Mouse (Mus musculus): ENCODE measurements around the gene Tmsb15l. TPM values are rescaled to one million over a fixed set of nuclear protein-coding genes. Genes with fewer than 3 reads are reported as not detected.
A peak's percentile ranks its signal among the peaks of the same experiment; 100 is the strongest.

The Tmsb15l gene
- polyA plus RNA-seq (2014; fragmentation: Nextera tagmentation; extraction: Ambion mirVana), result 6.1 and 8.1 TPM in 2 replicates

- 0 out of 2 replicates have a peak within 1 kb of the TSS, but pooled peaks have one; percentile 30 for H3K9ac ChIP-seq (ENCODE audit: low read length)
- H3K9me3 ChIP-seq (ENCODE audit: control insufficient read depth, low read length), result no peaks in the 10 kb centered on the region
- peak; percentile 72 for DNase-seq (ENCODE audit: low spot score)
- H3K27me3 ChIP-seq (ENCODE audit: control insufficient read depth, insufficient read depth, low read length), result no peaks in the 10 kb centered on the region
- H3K36me3 ChIP-seq (ENCODE audit: control insufficient read depth, insufficient read depth, low read length), result no peaks in the 10 kb centered on the region
- peak; percentile 100 for ATAC-seq (ENCODE audit: insufficient number of reproducible peaks, low FRiP score, low TSS enrichment, low read depth)
- 28% methylated on average over 15 of the region's 15 CpGs for WGBS
- no peak within 1 kb of the TSS for H3K27ac ChIP-seq (replicated peaks; ENCODE audit: low read depth, low read length)
- no peaks in the 10 kb centered on the region for H3K4me1 ChIP-seq (ENCODE audit: control insufficient read depth, insufficient read depth, low read length)
- H3K4me3 ChIP-seq (ENCODE audit: low read depth, low read length), result peak within 1 kb of the TSS; percentile 29
- peak within 1 kb of the TSS; percentile 53 for H3K4me2 ChIP-seq (ENCODE audit: low read depth, severe bottlenecking)
Measured at GRCm38 (mm10) chrX:136976424-136977084, at the start of gene Tmsb15l, which contains the start of gene Tmsb15b1. Gene Tmsb15l (minus strand): TSS chrX:136976869. Gene Tmsb15b1 (minus strand): TSS chrX:136976874.

DNA sequence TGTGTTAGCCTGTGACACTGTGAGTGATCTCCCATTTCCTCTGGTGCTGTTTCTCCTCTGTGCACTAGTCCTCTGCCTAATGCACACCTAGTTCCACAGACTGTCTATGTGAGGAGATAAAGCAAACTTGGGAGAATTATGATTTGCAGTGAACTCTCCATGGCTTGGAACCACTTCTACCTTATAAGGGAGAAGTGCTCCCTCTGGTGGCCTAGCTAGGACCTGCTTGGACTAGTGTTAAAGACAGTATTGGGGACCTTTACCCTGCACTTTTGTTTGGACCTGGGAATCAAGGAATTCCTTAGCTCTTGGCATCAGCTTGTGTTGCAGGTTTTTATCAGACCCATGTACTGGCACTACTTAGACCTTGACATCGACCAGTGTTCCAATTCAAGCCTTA lies 42.6 kb upstream of the Tmsb15l start:
- peak; percentile 64 for DNase-seq (ENCODE audit: low spot score)
- 11% methylated on average over 1 of the region's 1 CpGs for WGBS
- no peaks in the 10 kb centered on the region for H3K27me3 ChIP-seq (ENCODE audit: control insufficient read depth, insufficient read depth, low read length)

DNA sequence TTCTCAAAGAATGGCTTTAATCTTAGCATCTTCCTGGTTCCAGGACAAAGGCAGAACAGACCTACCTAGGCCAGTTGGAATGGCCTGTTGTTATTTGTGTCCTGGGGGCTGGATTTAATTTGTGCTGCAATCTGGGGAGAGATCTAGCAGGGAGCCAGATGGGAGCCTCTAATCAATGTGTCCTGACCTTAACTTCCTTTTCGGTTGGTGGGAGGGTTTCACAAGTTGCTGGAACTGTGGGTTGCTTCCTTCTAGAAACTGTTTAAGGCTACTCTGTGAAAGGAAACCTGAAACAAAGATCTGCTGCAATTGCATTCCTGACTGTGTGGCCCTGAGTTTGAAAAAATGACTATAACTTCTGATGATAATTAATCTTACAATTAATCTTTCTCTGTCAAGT lies 41.0 kb upstream of the Tmsb15l start:
- H3K27ac ChIP-seq (replicated peaks; ENCODE audit: low read depth, low read length), result no peak overlapping the region
- H3K4me2 ChIP-seq (ENCODE audit: low read depth, severe bottlenecking), result no peak overlapping the region
- H3K9ac ChIP-seq (ENCODE audit: low read length), result no peak overlapping the region
- H3K27me3 ChIP-seq (ENCODE audit: control insufficient read depth, insufficient read depth, low read length), result no peaks in the 10 kb centered on the region
- ATAC-seq (ENCODE audit: insufficient number of reproducible peaks, low FRiP score, low TSS enrichment, low read depth) (no peak), DNase-seq (ENCODE audit: low spot score) (no peak)
- no peak overlapping the region for H3K4me3 ChIP-seq (ENCODE audit: low read depth, low read length)
- WGBS, result 27% methylated on average over 1 of the region's 1 CpGs
- H3K9me3 ChIP-seq (ENCODE audit: control insufficient read depth, low read length), result no peaks in the 10 kb centered on the region
- no peaks in the 10 kb centered on the region for H3K4me1 ChIP-seq (ENCODE audit: control insufficient read depth, insufficient read depth, low read length)
- no peaks in the 10 kb centered on the region for H3K36me3 ChIP-seq (ENCODE audit: control insufficient read depth, insufficient read depth, low read length)

More for the DNA sequence above, 42.6 kb upstream of the Tmsb15l start:
- Histone ChIP-seq H3K27ac (replicated peaks; ENCODE audit: low read depth, low read length) (no peak overlapping the region), H3K4me2 (ENCODE audit: low read depth, severe bottlenecking) (no peak overlapping the region), H3K4me1 (ENCODE audit: control insufficient read depth, insufficient read depth, low read length) (no peaks in the 10 kb centered on the region), H3K9ac (ENCODE audit: low read length) (no peak overlapping the region), H3K4me3 (ENCODE audit: low read depth, low read length) (no peak overlapping the region), H3K36me3 (ENCODE audit: control insufficient read depth, insufficient read depth, low read length) (no peaks in the 10 kb centered on the region), H3K9me3 (ENCODE audit: control insufficient read depth, low read length) (no peaks in the 10 kb centered on the region)
- no peak for ATAC-seq (ENCODE audit: insufficient number of reproducible peaks, low FRiP score, low TSS enrichment, low read depth)

- peak; percentile 63 for DNase-seq (ENCODE audit: low spot score)
- no peaks in the 10 kb centered on the region for H3K9me3 ChIP-seq (ENCODE audit: control insufficient read depth, low read length)
- H3K36me3 ChIP-seq (ENCODE audit: control insufficient read depth, insufficient read depth, low read length), result no peaks in the 10 kb centered on the region
- 0 out of 2 replicates have a peak, but pooled peaks have one; percentile 31 for ATAC-seq (ENCODE audit: insufficient number of reproducible peaks, low FRiP score, low TSS enrichment, low read depth)
- no peaks in the 10 kb centered on the region for H3K4me1 ChIP-seq (ENCODE audit: control insufficient read depth, insufficient read depth, low read length)
- WGBS, result 50% methylated on average over 6 of the region's 6 CpGs
- no peak overlapping the region for H3K4me2 ChIP-seq (ENCODE audit: low read depth, severe bottlenecking)
- H3K27ac ChIP-seq (replicated peaks; ENCODE audit: low read depth, low read length), result no peak overlapping the region
- H3K27me3 ChIP-seq (ENCODE audit: control insufficient read depth, insufficient read depth, low read length), result no peaks in the 10 kb centered on the region
- H3K4me3 ChIP-seq (ENCODE audit: low read depth, low read length), result no peak overlapping the region
- H3K9ac ChIP-seq (ENCODE audit: low read length), result no peak overlapping the region
Measured at GRCm38 (mm10) chrX:137015099-137015709, 38.5 kb upstream of the Tmsb15l start.

DNA sequence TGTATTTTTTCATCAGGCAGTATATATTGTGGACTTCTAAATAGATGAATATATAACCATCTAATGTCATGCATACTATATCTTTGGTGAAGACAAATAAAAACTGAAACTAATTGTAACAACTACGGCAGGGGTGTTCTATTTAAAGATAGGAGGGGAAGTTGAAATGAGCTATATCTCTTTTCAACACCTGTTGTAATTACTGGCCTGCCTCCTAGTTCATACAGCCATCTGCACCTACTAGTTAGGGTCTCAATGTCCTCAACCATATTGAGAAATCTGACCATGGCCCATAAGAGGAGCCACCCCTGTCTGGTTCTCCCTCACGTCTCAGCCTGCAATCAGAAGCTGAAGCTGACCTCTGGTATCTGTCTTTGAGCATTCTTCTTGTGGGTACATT lies 19.6 kb upstream of the Tmsb15l start:
- Histone ChIP-seq H3K9ac (ENCODE audit: low read length) (no peak overlapping the region), H3K36me3 (ENCODE audit: control insufficient read depth, insufficient read depth, low read length) (no peaks in the 10 kb centered on the region), H3K27me3 (ENCODE audit: control insufficient read depth, insufficient read depth, low read length) (peaks cover 7% of the 10 kb centered on the region), H3K27ac (replicated peaks; ENCODE audit: low read depth, low read length) (no peak overlapping the region), H3K4me2 (ENCODE audit: low read depth, severe bottlenecking) (no peak overlapping the region), H3K9me3 (ENCODE audit: control insufficient read depth, low read length) (no peaks in the 10 kb centered on the region), H3K4me3 (ENCODE audit: low read depth, low read length) (no peak overlapping the region), H3K4me1 (ENCODE audit: control insufficient read depth, insufficient read depth, low read length) (no peaks in the 10 kb centered on the region)
- 82% methylated on average over 2 of the region's 2 CpGs for WGBS
- no peak for DNase-seq (ENCODE audit: low spot score)
- ATAC-seq (ENCODE audit: insufficient number of reproducible peaks, low FRiP score, low TSS enrichment, low read depth), result no peak

GRCm38 (mm10) chrX:136993641-136994040 lies 17.0 kb upstream of the Tmsb15l start:
- WGBS, result 40% methylated on average over 14 of the region's 14 CpGs
- H3K27me3 ChIP-seq (ENCODE audit: control insufficient read depth, insufficient read depth, low read length), result peaks cover 7% of the 10 kb centered on the region
- H3K36me3 ChIP-seq (ENCODE audit: control insufficient read depth, insufficient read depth, low read length), result no peaks in the 10 kb centered on the region
- no peak for ATAC-seq (ENCODE audit: insufficient number of reproducible peaks, low FRiP score, low TSS enrichment, low read depth)
- H3K9ac ChIP-seq (ENCODE audit: low read length), result peak overlapping the region; percentile 37; the same call in 1 of the 2 replicates
- no peaks in the 10 kb centered on the region for H3K9me3 ChIP-seq (ENCODE audit: control insufficient read depth, low read length)
- no peak overlapping the region for H3K27ac ChIP-seq (replicated peaks; ENCODE audit: low read depth, low read length)
- peak; percentile 33 for DNase-seq (ENCODE audit: low spot score)
- peak overlapping the region; percentile 32 for H3K4me3 ChIP-seq (ENCODE audit: low read depth, low read length)
- H3K4me1 ChIP-seq (ENCODE audit: control insufficient read depth, insufficient read depth, low read length), result no peaks in the 10 kb centered on the region
- H3K4me2 ChIP-seq (ENCODE audit: low read depth, severe bottlenecking), result peak overlapping the region; percentile 50

DNA sequence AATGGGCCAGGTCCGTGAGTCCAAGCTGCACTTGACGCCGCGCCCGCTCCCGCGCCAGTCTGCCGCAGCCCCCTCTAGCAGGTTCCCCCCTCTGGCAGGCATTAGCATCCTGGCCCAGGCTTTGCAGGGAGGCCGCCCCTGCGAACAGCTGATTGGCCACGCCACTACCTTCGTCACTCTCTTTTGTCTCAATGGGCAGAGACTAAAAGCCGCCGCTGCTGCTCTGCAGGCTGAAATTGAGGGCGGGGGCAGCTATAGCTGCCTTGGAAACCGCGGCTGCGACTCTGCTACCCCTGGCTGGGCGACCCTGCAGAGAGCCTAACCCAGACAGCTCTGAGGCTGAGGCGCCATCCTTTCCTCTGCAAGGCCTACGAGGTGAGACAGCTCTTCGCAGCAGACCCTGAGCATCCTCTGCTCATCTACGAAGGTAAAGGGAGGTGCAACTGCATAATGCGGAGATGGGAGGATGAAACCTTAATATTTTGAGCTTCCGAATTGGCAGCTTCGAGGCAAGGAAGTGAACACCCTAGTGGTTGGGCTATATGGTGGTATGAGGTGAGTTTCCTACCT lies 16.4 kb upstream of the Tmsb15l start, which contains the start of gene Zcchc18:
Zcchc18 (plus strand) TSS at position 178 of the 570 bp plus-strand sequence.
- no peak within 1 kb of the TSS for H3K27ac ChIP-seq (replicated peaks; ENCODE audit: low read depth, low read length)
- peak within 1 kb of the TSS; percentile 49 for H3K9ac ChIP-seq (ENCODE audit: low read length)
- no peaks in the 10 kb centered on the region for H3K4me1 ChIP-seq (ENCODE audit: control insufficient read depth, insufficient read depth, low read length)
- WGBS, result 10% methylated on average over 26 of the region's 26 CpGs
- peaks cover 7% of the 10 kb centered on the region for H3K27me3 ChIP-seq (ENCODE audit: control insufficient read depth, insufficient read depth, low read length)
- H3K36me3 ChIP-seq (ENCODE audit: control insufficient read depth, insufficient read depth, low read length), result no peaks in the 10 kb centered on the region
- ATAC-seq (ENCODE audit: insufficient number of reproducible peaks, low FRiP score, low TSS enrichment, low read depth) (peak; percentile 98), DNase-seq (ENCODE audit: low spot score) (peak; percentile 80)
- H3K9me3 ChIP-seq (ENCODE audit: control insufficient read depth, low read length), result no peaks in the 10 kb centered on the region
- peak within 1 kb of the TSS; percentile 50 for H3K4me2 ChIP-seq (ENCODE audit: low read depth, severe bottlenecking)
- peak within 1 kb of the TSS; percentile 32 for H3K4me3 ChIP-seq (ENCODE audit: low read depth, low read length)

DNA sequence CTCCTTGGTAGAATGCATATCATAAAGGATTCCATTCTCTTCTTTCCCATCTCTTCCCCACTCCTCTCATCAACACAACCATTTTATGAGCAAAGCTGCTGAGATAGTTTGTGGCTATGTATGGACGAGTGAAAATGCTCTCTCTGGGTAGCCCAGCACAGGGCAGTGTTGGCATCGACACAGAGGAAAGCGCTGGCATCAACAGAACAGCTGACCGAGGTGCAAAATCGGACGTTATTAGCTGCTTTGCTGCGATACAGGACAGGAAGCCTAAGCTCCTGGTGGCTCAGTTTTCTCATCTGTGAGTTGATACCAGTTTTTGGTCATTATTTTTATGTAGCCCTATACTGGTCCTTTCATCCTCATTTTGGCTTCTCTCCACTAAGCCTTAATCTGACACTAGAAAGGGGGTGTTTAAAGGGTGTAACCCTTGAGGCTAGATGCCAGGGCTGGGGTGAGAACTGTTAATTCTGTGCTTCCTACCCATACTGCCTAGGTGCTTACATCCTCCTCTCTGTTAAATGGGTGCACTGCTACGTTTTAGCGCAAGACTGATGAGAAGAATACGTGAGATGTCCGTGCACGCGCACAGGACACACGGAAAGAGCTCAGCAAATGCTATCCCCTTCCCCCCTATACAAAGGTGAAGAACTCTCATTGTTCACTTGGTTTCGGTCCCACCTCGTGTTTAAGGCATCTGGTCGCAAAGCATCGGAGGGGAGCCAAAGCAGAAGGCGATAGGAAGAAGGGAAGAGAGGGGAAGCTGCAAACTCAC lies 15.7 kb upstream of the Tmsb15l start:
- ATAC-seq (ENCODE audit: insufficient number of reproducible peaks, low FRiP score, low TSS enrichment, low read depth) (peak; percentile 55), DNase-seq (ENCODE audit: low spot score) (no peak)
- H3K4me2 ChIP-seq (ENCODE audit: low read depth, severe bottlenecking), result peak overlapping the region; percentile 50
- H3K27ac ChIP-seq (replicated peaks; ENCODE audit: low read depth, low read length), result no peak overlapping the region
- no peaks in the 10 kb centered on the region for H3K9me3 ChIP-seq (ENCODE audit: control insufficient read depth, low read length)
- H3K4me3 ChIP-seq (ENCODE audit: low read depth, low read length), result peak overlapping the region; percentile 32
- WGBS, result 27% methylated on average over 19 of the region's 19 CpGs
- H3K9ac ChIP-seq (ENCODE audit: low read length), result peak overlapping the region; percentile 49; the same call in 1 of the 2 replicates
- H3K36me3 ChIP-seq (ENCODE audit: control insufficient read depth, insufficient read depth, low read length), result no peaks in the 10 kb centered on the region
- peaks cover 7% of the 10 kb centered on the region for H3K27me3 ChIP-seq (ENCODE audit: control insufficient read depth, insufficient read depth, low read length)
- H3K4me1 ChIP-seq (ENCODE audit: control insufficient read depth, insufficient read depth, low read length), result no peaks in the 10 kb centered on the region

Measured in limb, embryonic 11.5 days (tissue).